Mouse (Mus musculus): ENCODE data around the gene G2e3.

- no peak for TF ChIP-seq CTCF (IDR thresholded peaks at IDR 0.05)
- TF ChIP-seq EP300 (IDR thresholded peaks at IDR 0.05), result no peak
Measured at GRCm38 (mm10) chr12:51403987-51404586, 56.2 kb downstream of the G2e3 start.
